Comparison of ENCODE assay signal across 26 mouse cellular contexts in genomic region chr2:160628055-160628454, GRCm38 (mm10).
"Had no signal": no experiment of that assay in that cellular context is flagged by ENCODE, and none has a peak within 500 bp of the region (broad histone marks: within the 10 kb centered on the region; RNA-seq: fewer than 3 reads in every experiment).

No protein-coding gene starts in this region.

- ATAC-seq: hindbrain, embryonic 16.5 days; inflammation-experienced regulatory T-cells, adult 6 months; intestine, embryonic 15.5 days; intestine, postnatal 0 days had no signal

- H3K4me3 ChIP-seq: gastrocnemius, adult 2 months; heart, adult 2 months; hindbrain, embryonic 10.5 days; hindbrain, embryonic 12.5 days; intestine, embryonic 15.5 days; left cerebral cortex, adult 2 months; limb, embryonic 13.5 days; limb, embryonic 15.5 days; liver, embryonic 15.5 days had no signal

- H3K36me3 ChIP-seq: hindbrain, embryonic 10.5 days; hindbrain, embryonic 12.5 days; intestine, embryonic 15.5 days; limb, embryonic 13.5 days; limb, embryonic 15.5 days; liver, embryonic 15.5 days had no signal

- H3K4me2 ChIP-seq: heart, embryonic 11.5 days; hindbrain, embryonic 12.5 days; hindbrain, embryonic 14.5 days; intestine, embryonic 15.5 days; limb, embryonic 13.5 days; limb, embryonic 15.5 days; liver, embryonic 11.5 days; liver, embryonic 15.5 days had no signal

- H3K27ac ChIP-seq: gastrocnemius, adult 2 months; heart, adult 2 months; hindbrain, embryonic 10.5 days; hindbrain, embryonic 12.5 days; hindbrain, embryonic 14.5 days; intestine, embryonic 15.5 days; left cerebral cortex, adult 2 months; limb, embryonic 13.5 days; limb, embryonic 15.5 days had no signal

- H3K27me3 ChIP-seq: hindbrain, embryonic 12.5 days; intestine, embryonic 15.5 days; limb, embryonic 13.5 days; limb, embryonic 15.5 days had no signal

- H3K9me3 ChIP-seq: hindbrain, embryonic 10.5 days; hindbrain, embryonic 12.5 days; intestine, embryonic 15.5 days; limb, embryonic 13.5 days; limb, embryonic 15.5 days; liver, embryonic 15.5 days had no signal

- H3K9ac ChIP-seq: hindbrain, embryonic 12.5 days; hindbrain, embryonic 14.5 days; intestine, embryonic 15.5 days; limb, embryonic 13.5 days; limb, embryonic 15.5 days; liver, embryonic 15.5 days had no signal

- DNase-seq: gastrocnemius, adult 2 months; gastrocnemius, postnatal 10 days; gastrocnemius, postnatal 25 days; heart, postnatal 10 days; heart, postnatal 4 days; kidney, adult 18-20 months; kidney, adult 8-10 months; kidney, postnatal 10 days; kidney, postnatal 25 days; kidney, postnatal 4 days; layer of hippocampus, adult 9-11 months; left cerebral cortex, postnatal 4 days had no signal

- H3K4me1 ChIP-seq: hindbrain, embryonic 10.5 days; hindbrain, embryonic 12.5 days; intestine, embryonic 15.5 days; limb, embryonic 13.5 days; limb, embryonic 15.5 days had no signal
